Mouse (Mus musculus) cortical plate, adult 2 months (tissue): ENCODE results near the gene Slc8b1. TPM values are rescaled to one million over a fixed set of nuclear protein-coding genes. Genes with fewer than 3 reads are reported as not detected.
A peak's percentile ranks its signal among the peaks of the same experiment; 100 is the strongest.

Source experiments
- H3K27ac ChIP-seq: fragments of 200-500 bp; 2 replicates; pipeline ENCODE4 v1.5.1; 2012; ENCODE audit warnings: low read length, control low read depth, inconsistent platforms; ENCODE audit not compliant: insufficient read depth
- H3K4me1 ChIP-seq: fragments of 200-500 bp; 2 replicates; pipeline ENCODE4 v1.6.1; 2011; ENCODE audit warnings: low read length; ENCODE audit not compliant: control insufficient read depth, insufficient read depth
- H3K4me3 ChIP-seq: fragments of 200-500 bp; 2 replicates; pipeline ENCODE4 v1.5.1; 2011; ENCODE audit warnings: mild to moderate bottlenecking, low read length, control low read depth; ENCODE audit not compliant: insufficient read depth
- CTCF ChIP-seq: fragments of 200-500 bp; IDR thresholded peaks from 2 replicates; pipeline ENCODE4 v1.5.1; 2011; ENCODE audit warnings: mild to moderate bottlenecking, control low read depth, low read length; ENCODE audit not compliant: insufficient read depth; ENCODE audit errors: extremely low read depth
- POLR2A ChIP-seq: fragments of 200-500 bp; IDR thresholded peaks from 2 replicates; pipeline ENCODE4 v1.6.1; 2011; ENCODE audit warnings: mild to moderate bottlenecking, low read length, control low read depth; ENCODE audit not compliant: insufficient read depth; ENCODE audit errors: extremely low read depth
- polyA plus RNA-seq: library from polyadenylated mRNA; depleted of rRNA; stranded (reverse); fragments of >200 nt; gene quantifications from 2 replicates; pipeline ENCODE4 v1.2.3, GENCODE M21; 2012

Slc8b1 gene
- polyA plus RNA-seq, 1 experiment = 6.6 TPM

GRCm38 (mm10) chr5:120515451-120515850 is 4.5 kb downstream of the Slc8b1 start:
- no peak overlapping the region for H3K27ac ChIP-seq
- H3K4me1 ChIP-seq = no peaks in the 10 kb centered on the region
- no peak for TF ChIP-seq CTCF
- no peak for TF ChIP-seq POLR2A
- H3K4me3 ChIP-seq = no peak overlapping the region

GRCm38 (mm10) chr5:120516221-120516984 is 5.4 kb downstream of the Slc8b1 start:
- Histone ChIP-seq H3K4me1 (no peaks in the 10 kb centered on the region), H3K4me3 (no peak overlapping the region), H3K27ac (no peak overlapping the region)
- TF ChIP-seq CTCF = no peak
- no peak for TF ChIP-seq POLR2A

GRCm38 (mm10) chr5:120517552-120517951 is 6.6 kb downstream of the Slc8b1 start:
- Histone ChIP-seq H3K4me1 (no peaks in the 10 kb centered on the region), H3K4me3 (no peak overlapping the region), H3K27ac (no peak overlapping the region)
- no peak for TF ChIP-seq CTCF
- TF ChIP-seq POLR2A = no peak

- TF ChIP-seq POLR2A (no peak), CTCF (peak; percentile 43)
- Histone ChIP-seq H3K27ac (no peak overlapping the region), H3K4me3 (no peak overlapping the region), H3K4me1 (no peaks in the 10 kb centered on the region)
Observed at GRCm38 (mm10) chr5:120522649-120523048, 11.7 kb downstream of the Slc8b1 start.

- Histone ChIP-seq H3K4me1 (no peaks in the 10 kb centered on the region), H3K4me3 (no peak overlapping the region), H3K27ac (no peak overlapping the region)
- TF ChIP-seq POLR2A = no peak
- TF ChIP-seq CTCF = no peak
Observed at GRCm38 (mm10) chr5:120524736-120525135, 13.8 kb downstream of the Slc8b1 start.

- no peaks in the 10 kb centered on the region for H3K4me1 ChIP-seq
- TF ChIP-seq POLR2A (no peak), CTCF (peak; percentile 37)
- no peak overlapping the region for H3K27ac ChIP-seq
- no peak overlapping the region for H3K4me3 ChIP-seq
Observed at GRCm38 (mm10) chr5:120525737-120526136, 14.8 kb downstream of the Slc8b1 start.

GRCm38 (mm10) chr5:120526311-120526710 is 15.3 kb downstream of the Slc8b1 start:
- H3K4me1 ChIP-seq = no peaks in the 10 kb centered on the region
- no peak overlapping the region for H3K4me3 ChIP-seq
- TF ChIP-seq CTCF (no peak), POLR2A (no peak)
- H3K27ac ChIP-seq = no peak overlapping the region

GRCm38 (mm10) chr5:120527296-120527964 is 16.5 kb downstream of the Slc8b1 start:
- TF ChIP-seq CTCF = no peak
- no peak for TF ChIP-seq POLR2A
- H3K27ac ChIP-seq = no peak overlapping the region
- no peak overlapping the region for H3K4me3 ChIP-seq
- no peaks in the 10 kb centered on the region for H3K4me1 ChIP-seq

GRCm38 (mm10) chr5:120531631-120532030 is 20.7 kb downstream of the Slc8b1 start:
- no peak overlapping the region for H3K4me3 ChIP-seq
- H3K27ac ChIP-seq = no peak overlapping the region
- TF ChIP-seq POLR2A = no peak
- TF ChIP-seq CTCF = no peak
- peaks cover 3% of the 10 kb centered on the region; the same call in 1 of the 2 replicates for H3K4me1 ChIP-seq
